Mouse (Mus musculus): ENCODE measurements around the gene Taco1. TPM values are rescaled to one million over a fixed set of nuclear protein-coding genes. Genes with fewer than 3 reads are reported as not detected.
A peak's percentile ranks its signal among the peaks of the same experiment; 100 is the strongest.
"Not testable (repeated sequence)": the region's sequence is repeated elsewhere in the genome, so short reads cannot be mapped to it uniquely, and the experiment has no call there.

Taco1 gene
- polyA plus RNA-seq (2014; fragmentation: Nextera tagmentation; extraction: Ambion mirVana): 8.8 and 10.3 TPM in 2 replicates

- H3K27me3 ChIP-seq (replicated peaks; ENCODE audit: control insufficient read depth, insufficient read depth, low read length): no peaks in the 10 kb centered on the region
- peak; percentile 98 for ATAC-seq (replicated peaks; ENCODE audit: low FRiP score, low TSS enrichment, low read depth)
- DNase-seq (ENCODE audit: low spot score): peak; percentile 99
- H3K36me3 ChIP-seq (ENCODE audit: control insufficient read depth, insufficient read depth, low read length): no peaks in the 10 kb centered on the region
- H3K9ac ChIP-seq (ENCODE audit: low read length): peak within 1 kb of the TSS; percentile 83
- peak within 1 kb of the TSS; percentile 98 for H3K4me2 ChIP-seq (ENCODE audit: low read length)
- under 1% methylated on average over 49 of the region's 49 CpGs for WGBS
- no peaks in the 10 kb centered on the region; the same call in 1 of the 2 replicates for H3K4me1 ChIP-seq (replicated peaks; ENCODE audit: control insufficient read depth, insufficient read depth, low read length)
- no peaks in the 10 kb centered on the region for H3K9me3 ChIP-seq (ENCODE audit: control insufficient read depth, low read length)
- peak within 1 kb of the TSS; percentile 85 for H3K27ac ChIP-seq (ENCODE audit: low read depth)
- peak within 1 kb of the TSS; percentile 76 for H3K4me3 ChIP-seq (ENCODE audit: low read depth, low read length)
Measured at GRCm38 (mm10) chr11:106065923-106066571, at the start of gene Taco1. TSS of gene Taco1 (plus strand) at chr11:106066061.

- Histone ChIP-seq H3K4me3 (ENCODE audit: low read depth, low read length) (no peak overlapping the region), H3K9ac (ENCODE audit: low read length) (no peak overlapping the region), H3K4me2 (ENCODE audit: low read length) (no peak overlapping the region), H3K36me3 (ENCODE audit: control insufficient read depth, insufficient read depth, low read length) (no peaks in the 10 kb centered on the region), H3K4me1 (replicated peaks; ENCODE audit: control insufficient read depth, insufficient read depth, low read length) (0 out of 2 replicates have a peak, but pooled peaks cover 6% of the 10 kb centered on the region), H3K9me3 (ENCODE audit: control insufficient read depth, low read length) (no peaks in the 10 kb centered on the region), H3K27ac (ENCODE audit: low read depth) (no peak overlapping the region), H3K27me3 (replicated peaks; ENCODE audit: control insufficient read depth, insufficient read depth, low read length) (peaks cover 18% of the 10 kb centered on the region)
- no peak for DNase-seq (ENCODE audit: low spot score)
- WGBS: 69% methylated on average over 5 of the region's 5 CpGs
- no peak for ATAC-seq (replicated peaks; ENCODE audit: low FRiP score, low TSS enrichment, low read depth)
Measured at GRCm38 (mm10) chr11:106016440-106016839, 49.4 kb upstream of the Taco1 start.

- ATAC-seq (replicated peaks; ENCODE audit: low FRiP score, low TSS enrichment, low read depth): peak; percentile 63
- 2% methylated on average over 50 of the region's 50 CpGs for WGBS
- peak; percentile 64 for DNase-seq (ENCODE audit: low spot score)
- no peak overlapping the region for H3K27ac ChIP-seq (ENCODE audit: low read depth)
- peak overlapping the region; percentile 28 for H3K4me3 ChIP-seq (ENCODE audit: low read depth, low read length)
- peak overlapping the region; percentile 51 for H3K4me2 ChIP-seq (ENCODE audit: low read length)
- no peaks in the 10 kb centered on the region for H3K36me3 ChIP-seq (ENCODE audit: control insufficient read depth, insufficient read depth, low read length)
- H3K9ac ChIP-seq (ENCODE audit: low read length): peak overlapping the region; percentile 7; the same call in 1 of the 2 replicates
- peaks cover 23% of the 10 kb centered on the region for H3K27me3 ChIP-seq (replicated peaks; ENCODE audit: control insufficient read depth, insufficient read depth, low read length)
- H3K4me1 ChIP-seq (replicated peaks; ENCODE audit: control insufficient read depth, insufficient read depth, low read length): 0 out of 2 replicates have a peak, but pooled peaks cover 6% of the 10 kb centered on the region
- H3K9me3 ChIP-seq (ENCODE audit: control insufficient read depth, low read length): no peaks in the 10 kb centered on the region
Measured at GRCm38 (mm10) chr11:106020051-106020763, 45.7 kb upstream of the Taco1 start.

- Histone ChIP-seq H3K27ac (ENCODE audit: low read depth) (no peak overlapping the region), H3K4me1 (replicated peaks; ENCODE audit: control insufficient read depth, insufficient read depth, low read length) (no peaks in the 10 kb centered on the region), H3K4me2 (ENCODE audit: low read length) (no peak overlapping the region), H3K27me3 (replicated peaks; ENCODE audit: control insufficient read depth, insufficient read depth, low read length) (peaks cover 12% of the 10 kb centered on the region), H3K9me3 (ENCODE audit: control insufficient read depth, low read length) (no peaks in the 10 kb centered on the region), H3K36me3 (ENCODE audit: control insufficient read depth, insufficient read depth, low read length) (no peaks in the 10 kb centered on the region), H3K9ac (ENCODE audit: low read length) (no peak overlapping the region), H3K4me3 (ENCODE audit: low read depth, low read length) (no peak overlapping the region)
- ATAC-seq (replicated peaks; ENCODE audit: low FRiP score, low TSS enrichment, low read depth) (no peak), DNase-seq (ENCODE audit: low spot score) (no peak)
- WGBS: 79% methylated on average over 3 of the region's 3 CpGs
Measured at GRCm38 (mm10) chr11:106025774-106026173, 40.1 kb upstream of the Taco1 start.

GRCm38 (mm10) chr11:106026465-106027151 is 39.3 kb upstream of the Taco1 start:
- Histone ChIP-seq H3K27me3 (replicated peaks; ENCODE audit: control insufficient read depth, insufficient read depth, low read length) (peaks cover 6% of the 10 kb centered on the region; the same call in 1 of the 2 replicates), H3K4me1 (replicated peaks; ENCODE audit: control insufficient read depth, insufficient read depth, low read length) (no peaks in the 10 kb centered on the region), H3K27ac (ENCODE audit: low read depth) (no peak overlapping the region), H3K4me3 (ENCODE audit: low read depth, low read length) (no peak overlapping the region), H3K36me3 (ENCODE audit: control insufficient read depth, insufficient read depth, low read length) (no peaks in the 10 kb centered on the region), H3K9ac (ENCODE audit: low read length) (no peak overlapping the region), H3K4me2 (ENCODE audit: low read length) (no peak overlapping the region), H3K9me3 (ENCODE audit: control insufficient read depth, low read length) (no peaks in the 10 kb centered on the region)
- ATAC-seq (replicated peaks; ENCODE audit: low FRiP score, low TSS enrichment, low read depth): no peak
- DNase-seq (ENCODE audit: low spot score): peak; percentile 83
- WGBS: 29% methylated on average over 11 of the region's 11 CpGs

- no peak overlapping the region for H3K4me2 ChIP-seq (ENCODE audit: low read length)
- no peaks in the 10 kb centered on the region for H3K36me3 ChIP-seq (ENCODE audit: control insufficient read depth, insufficient read depth, low read length)
- 85% methylated on average over 5 of the region's 5 CpGs for whole genome bisulfite sequencing
- H3K27ac ChIP-seq (ENCODE audit: low read depth): no peak overlapping the region
- no peaks in the 10 kb centered on the region for H3K9me3 ChIP-seq (ENCODE audit: control insufficient read depth, low read length)
- H3K27me3 ChIP-seq (replicated peaks; ENCODE audit: control insufficient read depth, insufficient read depth, low read length): no peaks in the 10 kb centered on the region
- H3K9ac ChIP-seq (ENCODE audit: low read length): no peak overlapping the region
- no peaks in the 10 kb centered on the region for H3K4me1 ChIP-seq (replicated peaks; ENCODE audit: control insufficient read depth, insufficient read depth, low read length)
- DNase-seq (ENCODE audit: low spot score) (no peak), ATAC-seq (replicated peaks; ENCODE audit: low FRiP score, low TSS enrichment, low read depth) (no peak)
- H3K4me3 ChIP-seq (ENCODE audit: low read depth, low read length): no peak overlapping the region
Measured at GRCm38 (mm10) chr11:106027607-106028006, 38.3 kb upstream of the Taco1 start.

GRCm38 (mm10) chr11:106032074-106032473 is 33.8 kb upstream of the Taco1 start:
- H3K4me1 ChIP-seq (replicated peaks; ENCODE audit: control insufficient read depth, insufficient read depth, low read length); H3K27me3 ChIP-seq (replicated peaks; ENCODE audit: control insufficient read depth, insufficient read depth, low read length); ATAC-seq (replicated peaks; ENCODE audit: low FRiP score, low TSS enrichment, low read depth); H3K9me3 ChIP-seq (ENCODE audit: control insufficient read depth, low read length); H3K9ac ChIP-seq (ENCODE audit: low read length); H3K27ac ChIP-seq (ENCODE audit: low read depth); H3K4me2 ChIP-seq (ENCODE audit: low read length); H3K36me3 ChIP-seq (ENCODE audit: control insufficient read depth, insufficient read depth, low read length); DNase-seq (ENCODE audit: low spot score): not testable (repeated sequence)
- 84% methylated on average over 1 of the region's 25 CpGs for WGBS
- peak overlapping the region; percentile 33 for H3K4me3 ChIP-seq (ENCODE audit: low read depth, low read length)

- Histone ChIP-seq H3K4me2 (ENCODE audit: low read length) (peak overlapping the region; percentile 33), H3K9me3 (ENCODE audit: control insufficient read depth, low read length) (no peaks in the 10 kb centered on the region), H3K4me1 (replicated peaks; ENCODE audit: control insufficient read depth, insufficient read depth, low read length) (peaks cover 7% of the 10 kb centered on the region), H3K4me3 (ENCODE audit: low read depth, low read length) (no peak overlapping the region), H3K27ac (ENCODE audit: low read depth) (0 out of 2 replicates have a peak overlapping the region, but pooled peaks have one; percentile 29), H3K36me3 (ENCODE audit: control insufficient read depth, insufficient read depth, low read length) (no peaks in the 10 kb centered on the region), H3K9ac (ENCODE audit: low read length) (no peak overlapping the region), H3K27me3 (replicated peaks; ENCODE audit: control insufficient read depth, insufficient read depth, low read length) (no peaks in the 10 kb centered on the region)
- ATAC-seq (replicated peaks; ENCODE audit: low FRiP score, low TSS enrichment, low read depth): no peak
- WGBS: 35% methylated on average over 11 of the region's 11 CpGs
- DNase-seq (ENCODE audit: low spot score): no peak
Measured at GRCm38 (mm10) chr11:106033491-106033919, 32.4 kb upstream of the Taco1 start.
